Mouse (Mus musculus) G1E (cell line): ENCODE results near the gene Gpc5. TPM values are rescaled to one million over a fixed set of nuclear protein-coding genes. Genes with fewer than 3 reads are reported as not detected.

Experiments used
- ATAC-seq: 2 replicates; pipeline ENCODE4 v1.8.0; 2016; ENCODE audit warnings: mild to moderate bottlenecking; ENCODE audit not compliant: insufficient number of reproducible peaks, poor library complexity, low FRiP score, severe bottlenecking; ENCODE audit errors: extremely low read depth
- DNase-seq: peaks from one replicate; pipeline ENCODE4 v3.0.0; 2012; ENCODE audit warnings: low spot score
- H3K27me3 ChIP-seq: 2 replicates; pipeline ENCODE4 v1.6.1; 2012; ENCODE audit warnings: mild to moderate bottlenecking, low read length, inconsistent platforms; ENCODE audit not compliant: insufficient read depth
- H3K36me3 ChIP-seq: replicated peaks from 2 replicates; pipeline ENCODE3; 2012; ENCODE audit warnings: mild to moderate bottlenecking, inconsistent platforms
- H3K4me1 ChIP-seq: 2 replicates; pipeline ENCODE4 v1.6.1; 2012; ENCODE audit warnings: low read depth, low read length, inconsistent platforms, mixed read lengths; ENCODE audit not compliant: insufficient read depth
- H3K4me3 ChIP-seq: 2 replicates; pipeline ENCODE4 v1.5.1; 2012; ENCODE audit warnings: low read depth, mild to moderate bottlenecking, inconsistent platforms, low read length, moderate library complexity, mixed read lengths
- H3K9me3 ChIP-seq: replicated peaks from 2 replicates; pipeline ENCODE4 v1.6.1; 2012; ENCODE audit warnings: inconsistent platforms
- CTCF ChIP-seq: IDR thresholded peaks from 2 replicates; pipeline ENCODE4 v1.5.1; 2012; ENCODE audit warnings: low read depth, low read length, inconsistent platforms, mixed read lengths
- GATA1 ChIP-seq: IDR thresholded peaks from 2 replicates; pipeline ENCODE4 v1.6.1; 2012; ENCODE audit warnings: borderline replicate concordance, low read length, inconsistent platforms, mixed read lengths
- GATA2 ChIP-seq: IDR thresholded peaks from 2 replicates; pipeline ENCODE4 v1.6.1; 2012; ENCODE audit warnings: low read depth, low read length, inconsistent platforms, borderline replicate concordance
- POLR2AphosphoS5 ChIP-seq: IDR thresholded peaks from 2 replicates; pipeline ENCODE4 v1.6.1; 2012; ENCODE audit warnings: low read depth, low read length, inconsistent platforms; ENCODE audit not compliant: insufficient replicate concordance
- TAL1 ChIP-seq: conservative IDR thresholded peaks from 2 replicates; pipeline ENCODE4 v1.6.1; 2012; ENCODE audit warnings: low read depth, low read length, inconsistent platforms, mixed read lengths
- polyA plus RNA-seq: library from polyadenylated mRNA; stranded (reverse); fragments of >175 nt; gene quantifications from 2 replicates; pipeline ENCODE4 v1.2.3, GENCODE M21; 2012
- total RNA-seq, 2 experiments: library from RNA; stranded (forward) in 1 of 2; stranded (reverse) in 1 of 2; fragments of 200-1000 nt in 1 of 2; fragments of >200 nt in 1 of 2; fragmentation: Nextera tagmentation in 1 of 2; gene quantifications; 2 replicates each; pipeline ENCODE4 v1.2.3; 2014 to 2017

The Gpc5 gene
- total and polyA plus RNA-seq, 3 experiments, result 0.16 TPM; not detected in 2

DNA sequence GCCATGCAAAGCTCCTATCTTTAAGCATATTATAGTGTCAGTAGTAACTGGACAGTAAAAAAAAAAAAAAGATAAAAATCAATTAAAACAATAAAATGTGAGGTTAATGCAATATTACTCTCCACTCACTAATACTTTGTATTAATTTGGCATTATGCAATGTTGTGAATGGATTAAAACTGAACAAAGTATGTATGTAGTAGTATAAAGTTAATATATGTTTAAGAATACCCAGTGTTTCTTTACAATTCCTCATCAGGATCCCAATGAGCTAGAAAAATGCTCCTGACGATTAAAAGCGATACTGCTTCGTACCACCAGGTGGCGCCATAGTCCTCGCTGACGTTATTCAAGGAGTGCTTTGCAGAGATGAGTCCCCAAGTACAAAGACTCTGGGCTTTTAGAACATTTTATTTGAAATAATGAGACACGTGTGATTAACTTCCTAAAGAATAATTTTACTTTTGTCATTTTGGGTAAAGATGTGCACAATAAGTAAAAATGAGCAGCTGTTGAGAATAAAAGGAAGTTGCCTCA lies 739.3 kb downstream of the Gpc5 start:
- peaks cover 8% of the 10 kb centered on the region; the same call in 1 of the 2 replicates for H3K9me3 ChIP-seq
- ATAC-seq (peak; percentile 36; the same call in 1 of the 2 replicates), DNase-seq (no peak)
- peak; percentile 72 for TF ChIP-seq CTCF
- TF ChIP-seq GATA2, result no peak
- no peaks in the 10 kb centered on the region for H3K27me3 ChIP-seq
- H3K4me1 ChIP-seq, result no peaks in the 10 kb centered on the region
- H3K36me3 ChIP-seq, result no peaks in the 10 kb centered on the region
- no peak overlapping the region for H3K4me3 ChIP-seq

DNA sequence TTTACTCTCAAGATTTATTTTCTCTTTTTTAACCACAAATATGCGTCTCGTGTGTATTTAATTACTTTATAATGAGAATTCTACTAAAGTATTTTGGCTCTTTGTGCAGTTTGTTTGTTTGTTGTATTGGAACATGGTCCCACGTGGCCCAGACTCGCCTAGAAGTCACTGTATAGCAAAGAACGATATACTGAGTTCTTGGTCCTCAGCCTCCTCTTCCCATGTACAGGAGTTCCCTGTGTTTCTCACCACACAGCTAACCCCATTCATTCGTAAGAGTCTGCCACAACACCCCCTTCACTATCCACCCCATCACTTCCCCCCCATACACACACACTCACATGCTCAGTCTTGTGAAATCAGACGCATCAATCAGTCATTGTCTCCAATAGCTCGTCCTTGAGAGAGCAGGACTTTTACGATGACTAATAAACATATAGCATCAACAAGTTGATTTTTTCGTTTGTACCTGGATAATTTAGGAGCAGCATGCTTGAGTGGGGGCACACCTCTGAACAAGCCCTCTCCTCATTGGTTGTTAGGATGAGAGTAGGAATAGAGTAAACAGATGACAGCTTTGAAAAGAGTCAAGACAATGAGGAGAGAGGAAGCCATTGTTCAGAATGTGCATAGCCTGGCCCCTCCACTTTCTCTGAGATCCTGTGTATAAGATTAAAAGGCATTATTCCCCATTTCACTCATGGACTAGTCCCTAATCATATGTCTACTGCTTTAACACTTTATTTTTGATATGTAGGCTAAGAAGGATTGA lies 740.0 kb downstream of the Gpc5 start:
- H3K9me3 ChIP-seq, result peaks cover 8% of the 10 kb centered on the region; the same call in 1 of the 2 replicates
- no peaks in the 10 kb centered on the region for H3K4me1 ChIP-seq
- DNase-seq, result no peak
- H3K4me3 ChIP-seq, result no peak overlapping the region
- no peak for TF ChIP-seq GATA1
- no peak for TF ChIP-seq CTCF
- no peak for TF ChIP-seq GATA2
- no peak for TF ChIP-seq TAL1
- no peak for TF ChIP-seq POLR2AphosphoS5
- H3K27me3 ChIP-seq, result no peaks in the 10 kb centered on the region
- no peaks in the 10 kb centered on the region for H3K36me3 ChIP-seq
- no peak for ATAC-seq

DNA sequence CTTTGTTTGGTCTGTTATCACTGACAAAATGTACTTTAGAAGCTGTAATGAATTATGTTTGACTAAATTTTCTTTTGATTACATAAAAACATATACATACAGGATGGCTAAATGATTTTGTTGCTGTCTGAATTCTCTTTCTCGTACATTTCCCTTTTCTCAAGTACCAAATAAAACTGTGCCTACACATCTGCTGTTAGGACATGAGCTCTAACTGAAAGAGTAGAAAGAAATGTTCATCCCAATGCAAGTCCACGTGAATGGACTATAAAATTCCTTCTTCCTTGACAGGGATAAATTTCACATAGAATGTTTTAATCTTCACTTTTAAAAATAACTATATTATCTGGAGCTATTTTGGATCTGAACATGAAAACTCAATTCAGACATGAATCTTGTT lies 751.8 kb downstream of the Gpc5 start:
- H3K4me3 ChIP-seq, result no peak overlapping the region
- no peak for DNase-seq
- no peaks in the 10 kb centered on the region for H3K27me3 ChIP-seq
- H3K9me3 ChIP-seq, result no peaks in the 10 kb centered on the region; the same call in 1 of the 2 replicates
- no peak for ATAC-seq
- TF ChIP-seq GATA1 (no peak), POLR2AphosphoS5 (no peak), TAL1 (no peak), CTCF (no peak), GATA2 (no peak)
- no peaks in the 10 kb centered on the region for H3K4me1 ChIP-seq
- no peaks in the 10 kb centered on the region for H3K36me3 ChIP-seq

DNA sequence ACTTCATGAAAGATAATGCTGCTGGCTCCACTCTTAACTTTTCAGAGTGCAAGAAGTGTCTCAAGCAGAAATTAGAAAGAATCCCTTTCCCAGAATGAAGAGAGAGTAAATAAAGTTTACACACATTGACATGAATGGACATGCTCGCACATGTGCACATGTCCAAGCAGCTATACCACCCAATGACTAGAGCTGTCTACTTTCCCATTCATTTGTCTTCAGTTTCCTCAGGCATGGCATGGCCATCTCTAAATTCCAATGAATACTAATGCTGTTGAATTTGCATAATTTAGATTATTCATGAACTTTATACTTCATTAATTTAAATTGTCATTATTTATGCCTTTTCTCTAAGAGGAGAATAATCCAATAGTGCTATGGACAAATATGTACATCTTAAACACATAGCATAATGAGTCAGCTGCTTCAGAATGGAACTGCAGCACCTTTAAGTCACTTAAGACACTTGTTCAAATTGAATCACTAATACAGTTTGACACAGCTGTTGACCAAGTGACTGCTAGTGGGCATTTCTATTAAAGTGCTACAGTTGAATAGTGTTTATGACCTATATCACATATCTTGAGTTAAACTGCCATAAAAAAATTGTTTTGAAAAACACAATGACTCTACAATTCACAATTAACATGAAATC lies 752.9 kb downstream of the Gpc5 start:
- H3K36me3 ChIP-seq, result no peaks in the 10 kb centered on the region
- no peak for DNase-seq
- H3K4me3 ChIP-seq, result no peak overlapping the region
- H3K9me3 ChIP-seq, result no peaks in the 10 kb centered on the region; the same call in 1 of the 2 replicates
- H3K27me3 ChIP-seq, result no peaks in the 10 kb centered on the region
- no peak for TF ChIP-seq CTCF
- TF ChIP-seq GATA1, result no peak
- no peak for TF ChIP-seq GATA2
- TF ChIP-seq POLR2AphosphoS5, result no peak
- no peak for TF ChIP-seq TAL1
- ATAC-seq, result no peak
- no peaks in the 10 kb centered on the region for H3K4me1 ChIP-seq

DNA sequence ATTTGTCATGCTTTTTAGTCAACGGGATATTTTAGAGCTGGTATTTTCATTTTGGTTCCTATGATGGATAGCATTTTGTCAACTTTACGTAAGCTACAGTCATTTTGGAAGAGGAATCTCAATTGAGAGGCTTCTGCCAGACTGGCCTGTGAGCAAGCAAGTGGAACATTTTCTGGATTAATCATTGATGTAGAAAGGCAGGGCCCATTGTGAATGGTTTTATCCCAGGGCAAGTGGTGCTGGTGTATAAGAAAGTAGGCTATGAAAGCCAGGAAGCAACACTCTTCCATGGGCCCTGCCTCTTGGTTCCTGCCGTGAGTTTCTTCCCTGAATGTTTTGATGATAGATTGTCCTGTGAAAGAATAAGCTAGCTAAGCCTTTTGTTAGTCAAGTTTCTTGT lies 777.1 kb downstream of the Gpc5 start:
- no peaks in the 10 kb centered on the region for H3K4me1 ChIP-seq
- peaks cover 4% of the 10 kb centered on the region for H3K9me3 ChIP-seq
- DNase-seq (no peak), ATAC-seq (no peak)
- H3K36me3 ChIP-seq, result no peaks in the 10 kb centered on the region
- H3K4me3 ChIP-seq, result no peak overlapping the region
- TF ChIP-seq TAL1 (no peak), CTCF (no peak), GATA2 (no peak), GATA1 (no peak), POLR2AphosphoS5 (no peak)
- H3K27me3 ChIP-seq, result no peaks in the 10 kb centered on the region

DNA sequence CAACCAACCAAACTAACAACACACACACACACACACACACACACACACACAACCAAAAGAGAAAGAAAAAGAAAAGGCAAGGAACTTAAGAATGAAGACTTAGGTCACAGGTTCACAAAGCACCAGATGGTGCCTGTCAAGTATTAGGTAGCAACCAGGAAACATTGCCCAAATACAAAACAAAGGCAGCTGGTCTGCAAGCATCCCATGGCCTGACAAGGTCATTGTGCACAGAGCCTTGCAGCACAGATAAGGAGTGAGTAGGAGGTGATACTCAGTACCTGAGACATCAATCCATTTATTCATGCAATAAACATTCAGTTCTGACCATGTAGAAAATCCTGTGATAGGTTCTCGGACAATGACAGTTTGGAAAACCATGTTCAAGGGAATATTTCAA lies 884.0 kb downstream of the Gpc5 start:
- no peaks in the 10 kb centered on the region for H3K36me3 ChIP-seq
- DNase-seq (no peak), ATAC-seq (no peak)
- H3K27me3 ChIP-seq, result no peaks in the 10 kb centered on the region
- H3K4me3 ChIP-seq, result no peak overlapping the region
- no peaks in the 10 kb centered on the region for H3K4me1 ChIP-seq
- TF ChIP-seq POLR2AphosphoS5 (no peak), CTCF (no peak), GATA2 (no peak), GATA1 (no peak), TAL1 (no peak)
- H3K9me3 ChIP-seq, result peaks cover 12% of the 10 kb centered on the region
